Mouse (Mus musculus) midbrain, postnatal 0 days (tissue): ENCODE measurements around the gene Tmem191c. TPM values are rescaled to one million over a fixed set of nuclear protein-coding genes. Genes with fewer than 3 reads are reported as not detected.

ENCODE experiments used
- ATAC-seq: fragments of 200-750 bp; cut with Nextera tagmentation; 2 replicates; pipeline ENCODE4 v1.8.0; 2017; ENCODE audit warnings: moderate number of reproducible peaks, mild to moderate bottlenecking, moderate TSS enrichment, moderate library complexity; ENCODE audit not compliant: low FRiP score
- DNase-seq: peaks from one replicate; pipeline ENCODE4 v3.0.0-alpha.2; 2015; ENCODE audit warnings: low spot score
- H3K27ac ChIP-seq: fragments of 300-500 bp; sonication (generic); 2 replicates; pipeline ENCODE4 v1.5.1; 2014; ENCODE audit warnings: low read depth, mild to moderate bottlenecking, low read length, mixed read lengths
- H3K27me3 ChIP-seq: fragments of 300-500 bp; sonication (generic); 2 replicates; pipeline ENCODE4 v1.6.1; 2014; ENCODE audit warnings: low read length, control low read depth, mixed read lengths; ENCODE audit not compliant: insufficient read depth
- H3K36me3 ChIP-seq: fragments of 300-500 bp; sonication (generic); 2 replicates; pipeline ENCODE4 v1.6.1; 2014; ENCODE audit warnings: low read length, control low read depth, mixed read lengths; ENCODE audit not compliant: insufficient read depth
- H3K4me1 ChIP-seq: fragments of 300-500 bp; sonication (generic); 2 replicates; pipeline ENCODE4 v1.6.1; 2014; ENCODE audit warnings: mild to moderate bottlenecking, control low read depth, antibody characterized with exemption, low read length, mixed read lengths; ENCODE audit not compliant: insufficient read depth
- H3K4me2 ChIP-seq: fragments of 300-500 bp; sonication (generic); 2 replicates; pipeline ENCODE4 v1.6.1; 2014; ENCODE audit warnings: low read depth, mild to moderate bottlenecking, low read length, mixed read lengths; ENCODE audit not compliant: poor library complexity, severe bottlenecking
- H3K4me3 ChIP-seq: fragments of 300-500 bp; sonication (generic); 2 replicates; pipeline ENCODE4 v1.5.1; 2014; ENCODE audit warnings: low read depth, mild to moderate bottlenecking, low read length, moderate library complexity
- H3K9ac ChIP-seq: fragments of 300-500 bp; sonication (generic); replicated peaks from 2 replicates; pipeline ENCODE4 v1.6.1; 2014; ENCODE audit warnings: mild to moderate bottlenecking, low read length, moderate library complexity, mixed read lengths; ENCODE audit not compliant: poor library complexity, severe bottlenecking
- H3K9me3 ChIP-seq: fragments of 300-500 bp; sonication (generic); 2 replicates; pipeline ENCODE4 v1.6.1; 2016; ENCODE audit warnings: low read length, control low read depth
- CTCF ChIP-seq: IDR thresholded peaks from 2 replicates; pipeline ENCODE4 v1.5.1; 2016; ENCODE audit warnings: antibody characterized with exemption, mild to moderate bottlenecking
- WGBS: fragments of 180-500 bp; shearing (Covaris S2); extraction: QIAGEN DNeasy Blood & Tissue Kit; methylation state at CpG from one replicate; pipeline ENCODE4 v1.1.7; 2014; 5-methylcytosine and 5-hydroxymethylcytosine counted together
- polyA plus RNA-seq: library from polyadenylated mRNA; unstranded; fragments of >200 nt; fragmentation: Nextera tagmentation; extraction: Ambion mirVana; gene quantifications from 2 replicates; pipeline ENCODE4 v1.2.1, GENCODE M21; 2015
- total RNA-seq: library from RNA; depleted of rRNA; stranded (reverse); fragments of >200 nt; gene quantifications from 2 replicates; pipeline ENCODE4 v1.2.3, GENCODE M21; 2014

Tmem191c gene
- total and polyA plus RNA-seq, 2 experiments from 2014 or later, result 80.4 to 126 TPM

- Histone ChIP-seq H3K9me3 (no peaks in the 10 kb centered on the region), H3K4me1 (no peaks in the 10 kb centered on the region), H3K9ac (no peak overlapping the region), H3K4me3 (no peak overlapping the region), H3K36me3 (no peaks in the 10 kb centered on the region), H3K4me2 (no peak overlapping the region), H3K27ac (no peak overlapping the region), H3K27me3 (no peaks in the 10 kb centered on the region)
- ATAC-seq (no peak), DNase-seq (no peak)
- TF ChIP-seq CTCF, result no peak
- 72% methylated on average over 4 of the region's 4 CpGs for WGBS
These were observed 28.1 kb upstream of the Tmem191c start for GRCm38 (mm10) chr16:17247727-17248126.

- peaks cover 5% of the 10 kb centered on the region; the same call in 1 of the 2 replicates for H3K4me1 ChIP-seq
- WGBS, result 80% methylated on average over 6 of the region's 6 CpGs
These were observed 26.7 kb upstream of the Tmem191c start for GRCm38 (mm10) chr16:17249135-17249534.

GRCm38 (mm10) chr16:17251539-17251938 lies 24.3 kb upstream of the Tmem191c start:
- no peak overlapping the region for H3K9ac ChIP-seq
- DNase-seq (peak; percentile 53), ATAC-seq (no peak)
- no peak overlapping the region for H3K4me2 ChIP-seq
- H3K27ac ChIP-seq, result no peak overlapping the region
- TF ChIP-seq CTCF, result no peak
- peaks cover 6% of the 10 kb centered on the region for H3K36me3 ChIP-seq
- no peaks in the 10 kb centered on the region for H3K9me3 ChIP-seq
- H3K4me1 ChIP-seq, result peaks cover 7% of the 10 kb centered on the region; the same call in 1 of the 2 replicates
- no peaks in the 10 kb centered on the region for H3K27me3 ChIP-seq
- WGBS, result 64% methylated on average over 3 of the region's 3 CpGs
- no peak overlapping the region for H3K4me3 ChIP-seq

More at GRCm38 (mm10) chr16:17249135-17249534, 26.7 kb upstream of the Tmem191c start:
- no peaks in the 10 kb centered on the region for H3K27me3 ChIP-seq
- no peak for ATAC-seq
- TF ChIP-seq CTCF, result no peak
- H3K4me2 ChIP-seq, result no peak overlapping the region
- DNase-seq, result no peak
- H3K9me3 ChIP-seq, result no peaks in the 10 kb centered on the region
- H3K27ac ChIP-seq, result no peak overlapping the region
- no peak overlapping the region for H3K9ac ChIP-seq
- H3K36me3 ChIP-seq, result no peaks in the 10 kb centered on the region
- no peak overlapping the region for H3K4me3 ChIP-seq

GRCm38 (mm10) chr16:17252086-17252726 lies 23.7 kb upstream of the Tmem191c start:
- Histone ChIP-seq H3K9ac (no peak overlapping the region), H3K4me1 (peaks cover 7% of the 10 kb centered on the region; the same call in 1 of the 2 replicates), H3K4me3 (no peak overlapping the region), H3K4me2 (no peak overlapping the region), H3K27ac (no peak overlapping the region), H3K27me3 (no peaks in the 10 kb centered on the region), H3K9me3 (no peaks in the 10 kb centered on the region), H3K36me3 (peaks cover 8% of the 10 kb centered on the region)
- ATAC-seq, result peak; percentile 32; the same call in 1 of the 2 replicates
- WGBS, result 77% methylated on average over 3 of the region's 3 CpGs
- no peak for DNase-seq
- no peak for TF ChIP-seq CTCF

- Histone ChIP-seq H3K27ac (no peak overlapping the region), H3K9me3 (no peaks in the 10 kb centered on the region), H3K4me1 (peaks cover 7% of the 10 kb centered on the region; the same call in 1 of the 2 replicates), H3K9ac (no peak overlapping the region), H3K27me3 (no peaks in the 10 kb centered on the region), H3K4me3 (no peak overlapping the region), H3K36me3 (peaks cover 15% of the 10 kb centered on the region), H3K4me2 (no peak overlapping the region)
- TF ChIP-seq CTCF, result no peak
- no peak for DNase-seq
- WGBS, result 69% methylated on average over 7 of the region's 7 CpGs
- ATAC-seq, result no peak
These were observed 23.0 kb upstream of the Tmem191c start for GRCm38 (mm10) chr16:17252841-17253240.

- no peak overlapping the region for H3K27ac ChIP-seq
- H3K4me1 ChIP-seq, result peaks cover 7% of the 10 kb centered on the region; the same call in 1 of the 2 replicates
- no peak for DNase-seq
- no peaks in the 10 kb centered on the region for H3K27me3 ChIP-seq
- peaks cover 27% of the 10 kb centered on the region for H3K36me3 ChIP-seq
- no peaks in the 10 kb centered on the region for H3K9me3 ChIP-seq
- H3K9ac ChIP-seq, result no peak overlapping the region
- ATAC-seq, result no peak
- no peak overlapping the region for H3K4me2 ChIP-seq
- WGBS, result 18% methylated on average over 4 of the region's 4 CpGs
- no peak overlapping the region for H3K4me3 ChIP-seq
- no peak for TF ChIP-seq CTCF
These were observed 21.8 kb upstream of the Tmem191c start for GRCm38 (mm10) chr16:17254005-17254597.
